15 mouse cellular contexts compared by ENCODE assay signal in genomic region chr8:102499091-102499490, GRCm38 (mm10).
DNase-seq lines count a peak whose midpoint lies in the region; ATAC-seq lines count a peak whose summit lies in the region.
"Had no signal": no experiment of that assay in that cellular context is flagged by ENCODE, and none has a peak within 500 bp of the region (broad histone marks: within the 10 kb centered on the region; RNA-seq: fewer than 3 reads in every experiment).

No protein-coding gene starts in this region.

- H3K9ac ChIP-seq in embryonic facial prominence, embryonic 14.5 days (ENCODE audit: low read depth, low read length) = no peak overlapping the region
- H3K9ac ChIP-seq: embryonic facial prominence, embryonic 13.5 days; heart, embryonic 13.5 days; intestine, embryonic 15.5 days; liver, postnatal 0 days had no signal

- DNase-seq in kidney, postnatal 4 days = peak; percentile 5 to 19
- DNase-seq in kidney, adult 18-20 months = no peak
- DNase-seq in embryo, embryonic 10 days (ENCODE audit: low spot score) = peak; percentile 40
- peak; percentile 40 for DNase-seq in embryonic facial prominence, embryonic 14.5 days (ENCODE audit: low spot score)
- peak; percentile 49 for DNase-seq in mesoderm, embryonic 11.5 days (ENCODE audit: low read depth, low spot score)
- DNase-seq in spleen, postnatal 10 days (ENCODE audit: low spot score in 2 of 2) = no peak
- DNase-seq in right cerebral cortex, postnatal 25 days = no peak
- DNase-seq: cerebellum, adult 8-10 months; gastrocnemius, postnatal 36 days; liver, postnatal 0 days; thymus, adult 2 months had no signal

- peaks cover 9% of the 10 kb centered on the region; the same call in 1 of the 2 replicates for H3K4me1 ChIP-seq in embryonic facial prominence, embryonic 14.5 days (ENCODE audit: control insufficient read depth, insufficient read depth, low read length)
- H3K4me1 ChIP-seq: heart, embryonic 13.5 days; intestine, embryonic 15.5 days had no signal

- H3K4me2 ChIP-seq in embryonic facial prominence, embryonic 14.5 days (ENCODE audit: low read depth, low read length) = no peak overlapping the region
- H3K4me2 ChIP-seq: embryonic facial prominence, embryonic 13.5 days; heart, embryonic 13.5 days; intestine, embryonic 15.5 days had no signal

- H3K36me3 ChIP-seq in embryonic facial prominence, embryonic 14.5 days (ENCODE audit: control insufficient read depth, insufficient read depth, low read length) = no peaks in the 10 kb centered on the region
- H3K36me3 ChIP-seq: embryonic facial prominence, embryonic 13.5 days; heart, embryonic 13.5 days; intestine, embryonic 15.5 days had no signal

- no peak overlapping the region for H3K4me3 ChIP-seq in embryonic facial prominence, embryonic 14.5 days (ENCODE audit: low read depth, low read length)
- H3K4me3 ChIP-seq: embryonic facial prominence, embryonic 13.5 days; heart, embryonic 13.5 days; intestine, embryonic 15.5 days had no signal

- no peaks in the 10 kb centered on the region for H3K27me3 ChIP-seq in embryonic facial prominence, embryonic 14.5 days (replicated peaks; ENCODE audit: control insufficient read depth, insufficient read depth, low read length)
- H3K27me3 ChIP-seq: embryonic facial prominence, embryonic 13.5 days; heart, embryonic 13.5 days; intestine, embryonic 15.5 days; Patski had no signal

- no peaks in the 10 kb centered on the region for H3K9me3 ChIP-seq in embryonic facial prominence, embryonic 14.5 days (ENCODE audit: control insufficient read depth, low read length)
- H3K9me3 ChIP-seq: embryonic facial prominence, embryonic 13.5 days; heart, embryonic 13.5 days; intestine, embryonic 15.5 days had no signal

- H3K27ac ChIP-seq in embryonic facial prominence, embryonic 14.5 days (replicated peaks; ENCODE audit: low read depth, low read length) = no peak overlapping the region; the same call in 1 of the 2 replicates
- H3K27ac ChIP-seq: heart, embryonic 13.5 days; intestine, embryonic 15.5 days had no signal

- ATAC-seq in embryonic facial prominence, embryonic 14.5 days (ENCODE audit: low read depth) = no peak
- ATAC-seq: intestine, embryonic 15.5 days; liver, postnatal 0 days; Patski had no signal

- 50% methylated on average over 4 of the region's 4 CpGs for WGBS in embryonic facial prominence, embryonic 14.5 days

Comparison
In these comparisons a context has a peak if more than half of its experiments do, and no peak if none do; other contexts are left out.
1. DNase-seq: peak in kidney, postnatal 4 days (2 of 2), embryo, embryonic 10 days (single experiment), embryonic facial prominence, embryonic 14.5 days (single experiment) and mesoderm, embryonic 11.5 days (single experiment); none in kidney, adult 18-20 months (single experiment), spleen, postnatal 10 days (0 of 2) and right cerebral cortex, postnatal 25 days (single experiment).